ENCODE assay signal across 9 mouse cellular contexts in the genomic region with DNA sequence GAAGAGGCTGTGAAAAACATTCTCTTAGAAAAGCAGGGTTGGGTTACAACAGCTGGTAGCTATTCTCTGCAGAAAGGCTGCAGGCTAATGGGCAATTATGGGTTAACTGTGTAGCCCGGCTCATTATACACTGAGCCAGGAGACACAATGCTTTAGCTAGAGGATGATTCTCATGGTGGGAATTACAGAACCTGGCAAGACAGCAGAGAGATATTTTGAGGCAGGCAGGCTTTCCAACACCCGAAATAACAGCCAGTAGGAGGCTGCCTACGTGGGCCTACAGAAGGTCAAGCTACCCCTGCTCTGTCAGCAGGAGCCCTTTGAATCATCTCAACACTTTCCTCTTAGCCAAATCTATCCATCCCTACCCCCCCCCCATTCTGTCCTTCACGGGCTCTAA.
DNase-seq lines count a peak whose midpoint lies in the region; ATAC-seq lines count a peak whose summit lies in the region.
"Had no signal": no experiment of that assay in that cellular context is flagged by ENCODE, and none has a peak within 500 bp of the region (broad histone marks: within the 10 kb centered on the region; RNA-seq: fewer than 3 reads in every experiment).

No protein-coding gene starts in this region.

- 39% methylated on average over 4 of the region's 4 CpGs for WGBS in limb, embryonic 11.5 days
- WGBS in limb, embryonic 10.5 days = 53% methylated on average over 4 of the region's 4 CpGs

- no peaks in the 10 kb centered on the region for H3K36me3 ChIP-seq in limb, embryonic 11.5 days (ENCODE audit: control insufficient read depth, insufficient read depth, low read length)
- H3K36me3 ChIP-seq in limb, embryonic 10.5 days = no peaks in the 10 kb centered on the region

- H3K9ac ChIP-seq in limb, embryonic 11.5 days (ENCODE audit: low read length) = no peak overlapping the region

- no peaks in the 10 kb centered on the region for H3K9me3 ChIP-seq in limb, embryonic 11.5 days (ENCODE audit: control insufficient read depth, low read length)
- H3K9me3 ChIP-seq in limb, embryonic 10.5 days (replicated peaks) = no peaks in the 10 kb centered on the region

- H3K27ac ChIP-seq in limb, embryonic 11.5 days (replicated peaks; ENCODE audit: low read depth, low read length) = no peak overlapping the region
- no peak overlapping the region for H3K27ac ChIP-seq in limb, embryonic 10.5 days

- no peak overlapping the region for H3K4me2 ChIP-seq in limb, embryonic 11.5 days (ENCODE audit: low read depth, severe bottlenecking)

- H3K4me3 ChIP-seq in limb, embryonic 11.5 days (ENCODE audit: low read depth, low read length) = no peak overlapping the region
- H3K4me3 ChIP-seq in limb, embryonic 10.5 days = no peak overlapping the region
- H3K4me3 ChIP-seq: erythroblast, embryonic 14.5 days had no signal

- DNase-seq in embryo, embryonic 10 days (ENCODE audit: low spot score) = peak; percentile 31
- no peak for DNase-seq in embryo, embryonic 9.5 days (ENCODE audit: extremely low spot score)
- no peak for DNase-seq in limb, embryonic 11.5 days (ENCODE audit: low spot score)
- no peak for DNase-seq in limb, embryonic 10.5 days (ENCODE audit: low spot score)
- peak; percentile 74 for DNase-seq in gastrocnemius, postnatal 25 days
- DNase-seq in telencephalon, adult 2 months (ENCODE audit: low read depth, low spot score) = peak; percentile 24
- no peak for DNase-seq in spleen, postnatal 10 days (ENCODE audit: low spot score in 2 of 2)

- H3K27me3 ChIP-seq in limb, embryonic 11.5 days (ENCODE audit: control insufficient read depth, insufficient read depth, low read length) = no peaks in the 10 kb centered on the region
- H3K27me3 ChIP-seq in limb, embryonic 10.5 days (ENCODE audit: low read depth, poor library complexity, severe bottlenecking) = no peaks in the 10 kb centered on the region

- peak; percentile 58; the same call in 1 of the 2 replicates for ATAC-seq in limb, embryonic 11.5 days (ENCODE audit: insufficient number of reproducible peaks, low FRiP score, low TSS enrichment, low read depth)
- no peak for ATAC-seq in granulocyte monocyte progenitor cell, adult 5-6 weeks (replicated peaks; ENCODE audit: poor library complexity, severe bottlenecking)

- no peaks in the 10 kb centered on the region for H3K4me1 ChIP-seq in limb, embryonic 11.5 days (ENCODE audit: control insufficient read depth, insufficient read depth, low read length)
- peaks cover 10% of the 10 kb centered on the region for H3K4me1 ChIP-seq in limb, embryonic 10.5 days

Comparison
In these comparisons a context has a peak if more than half of its experiments do, and no peak if none do; other contexts are left out.
1. DNase-seq: peak in embryo, embryonic 10 days (single experiment), gastrocnemius, postnatal 25 days (single experiment) and telencephalon, adult 2 months (single experiment); none in embryo, embryonic 9.5 days (single experiment), limb, embryonic 11.5 days (single experiment), limb, embryonic 10.5 days (single experiment) and spleen, postnatal 10 days (0 of 2).